Mouse (Mus musculus): ENCODE data around the gene Ccna2.
A peak's percentile ranks its signal among the peaks of the same experiment; 100 is the strongest.

Ccna2 gene

GRCm38 (mm10) chr3:36532738-36533137 is 39.2 kb downstream of the Ccna2 start:
- DNase-seq, result peak; percentile 15 to 27

DNA sequence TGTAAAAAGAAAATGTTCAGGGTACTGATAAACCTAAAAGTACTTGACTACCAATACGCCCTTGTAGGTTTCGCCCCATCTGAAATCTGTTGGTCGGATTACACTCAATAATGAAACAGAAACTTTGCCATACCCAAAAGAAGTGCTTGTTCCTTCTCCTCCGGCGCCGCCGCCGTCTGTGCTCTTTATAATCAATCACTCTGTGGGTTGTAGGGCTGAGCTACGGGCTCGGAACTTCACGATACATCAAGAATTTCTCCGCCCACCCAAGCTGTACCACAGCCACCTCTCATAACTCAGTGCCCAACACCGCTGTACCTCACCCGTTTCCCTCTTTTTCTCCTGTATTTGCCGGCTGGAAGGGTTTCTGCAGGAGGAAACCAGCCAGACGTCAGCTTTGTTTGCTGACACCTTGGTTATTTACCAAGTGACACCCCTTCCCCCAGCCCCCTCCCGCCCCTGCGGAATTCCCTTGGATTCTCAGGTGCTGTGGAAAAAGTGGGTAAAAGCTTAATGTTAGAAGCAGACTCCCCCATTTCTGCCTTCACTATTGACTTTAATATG is 39.9 kb downstream of the Ccna2 start:
- DNase-seq, result no peak

- peak in 1 of 2 experiments; percentile 18 for DNase-seq
Measured at GRCm38 (mm10) chr3:36531242-36531641, 40.7 kb downstream of the Ccna2 start.

- peak in 1 of 2 experiments; percentile 13 for DNase-seq
Measured at GRCm38 (mm10) chr3:36530781-36531180, 41.2 kb downstream of the Ccna2 start.

DNA sequence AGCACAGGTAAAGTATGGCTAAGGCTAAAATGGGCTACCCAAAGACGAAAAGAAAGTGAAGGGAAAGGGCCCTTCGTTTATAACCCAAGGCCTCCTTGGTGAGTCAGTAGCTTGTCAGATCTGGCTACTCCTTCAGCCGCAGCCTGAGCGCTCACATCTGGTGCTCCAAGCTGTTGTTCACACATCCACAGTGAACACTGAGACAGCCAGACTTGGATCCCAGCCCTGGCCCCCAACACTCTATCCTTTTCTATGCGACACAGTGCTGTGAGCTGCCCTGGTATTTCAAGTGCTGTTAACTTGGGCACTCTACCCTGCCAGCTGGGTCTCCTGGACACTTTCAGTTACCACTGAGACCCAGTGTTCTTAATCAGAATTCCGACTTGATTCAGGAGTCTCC is 41.6 kb downstream of the Ccna2 start:
- peak in 1 of 2 experiments; percentile 17 for DNase-seq

DNA sequence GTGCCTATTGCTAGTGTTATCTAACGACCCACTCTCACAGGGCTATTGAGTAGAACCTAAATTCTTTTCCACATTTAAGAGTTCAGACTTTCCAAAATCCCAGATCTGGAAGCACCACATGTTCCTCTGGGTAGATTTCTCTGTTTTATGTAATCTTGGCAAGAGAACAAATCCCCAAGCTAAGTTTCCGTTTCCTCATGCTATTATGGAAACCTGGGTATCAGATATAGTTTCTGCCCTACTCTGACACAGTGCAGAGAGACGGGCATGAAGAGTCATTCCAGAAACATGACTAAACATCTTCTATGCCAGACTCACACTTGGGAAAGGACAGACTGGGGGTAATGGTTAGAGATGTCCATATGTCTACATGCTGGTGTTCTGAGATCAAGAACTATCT is 47.5 kb downstream of the Ccna2 start:
- no peak for DNase-seq

- DNase-seq, result no peak
Measured at GRCm38 (mm10) chr3:36522137-36522536, 49.8 kb downstream of the Ccna2 start.

GRCm38 (mm10) chr3:36521073-36522060 is 50.6 kb downstream of the Ccna2 start, which contains the start of gene Gm11549:
Gene Gm11549 (minus strand): TSS chr3:36521813.
- peak; percentile 27 to 31 for DNase-seq

- DNase-seq, result no peak
Measured at GRCm38 (mm10) chr3:36516196-36516595, 55.8 kb downstream of the Ccna2 start.
